Mouse (Mus musculus): ENCODE data around the gene Lax1. TPM values are rescaled to one million over a fixed set of nuclear protein-coding genes. Genes with fewer than 3 reads are reported as not detected.
A peak's percentile ranks its signal among the peaks of the same experiment; 100 is the strongest.

Lax1 gene
- 0.17 TPM in 1 of 2 replicates, not detected in the other for polyA plus RNA-seq (2016; fragmentation: Nextera tagmentation; extraction: Ambion mirVana)

- H3K4me1 ChIP-seq: peaks cover 7% of the 10 kb centered on the region
- no peaks in the 10 kb centered on the region for H3K9me3 ChIP-seq
- H3K27ac ChIP-seq (replicated peaks): no peak within 1 kb of the TSS
- WGBS: 50% methylated on average over 6 of the region's 6 CpGs
- no peak within 1 kb of the TSS for H3K4me2 ChIP-seq (replicated peaks)
- ATAC-seq (ENCODE audit: low FRiP score, low read depth): no peak
- no peaks in the 10 kb centered on the region for H3K36me3 ChIP-seq
- H3K27me3 ChIP-seq: no peaks in the 10 kb centered on the region
- H3K9ac ChIP-seq (replicated peaks): no peak within 1 kb of the TSS
- H3K4me3 ChIP-seq: no peak within 1 kb of the TSS
Observed at GRCm38 (mm10) chr1:133689897-133690296, at the start of gene Lax1. Lax1 (minus strand) TSS chr1:133690108.

GRCm38 (mm10) chr1:133736664-133737063, 46.8 kb upstream of the Lax1 start:
- no peaks in the 10 kb centered on the region for H3K9me3 ChIP-seq
- no peak overlapping the region for H3K9ac ChIP-seq (replicated peaks)
- H3K4me2 ChIP-seq (replicated peaks): no peak overlapping the region
- 74% methylated on average over 7 of the region's 7 CpGs for WGBS
- peaks cover 6% of the 10 kb centered on the region; the same call in 1 of the 2 replicates for H3K36me3 ChIP-seq
- ATAC-seq (ENCODE audit: low FRiP score, low read depth): no peak
- 0 out of 2 replicates have a peak, but pooled peaks cover under 1% of the 10 kb centered on the region for H3K4me1 ChIP-seq
- peaks cover 5% of the 10 kb centered on the region; the same call in 1 of the 2 replicates for H3K27me3 ChIP-seq
- H3K4me3 ChIP-seq: no peak overlapping the region
- no peak overlapping the region for H3K27ac ChIP-seq (replicated peaks)

GRCm38 (mm10) chr1:133735995-133736652, 46.2 kb upstream of the Lax1 start:
- Histone ChIP-seq H3K36me3 (peaks cover 9% of the 10 kb centered on the region; the same call in 1 of the 2 replicates), H3K9ac (replicated peaks) (peak overlapping the region; percentile 70), H3K4me3 (peak overlapping the region; percentile 42), H3K9me3 (no peaks in the 10 kb centered on the region), H3K4me2 (replicated peaks) (peak overlapping the region; percentile 56), H3K27ac (replicated peaks) (no peak overlapping the region), H3K4me1 (no peaks in the 10 kb centered on the region), H3K27me3 (peaks cover 4% of the 10 kb centered on the region; the same call in 1 of the 2 replicates)
- peak; percentile 82 for ATAC-seq (ENCODE audit: low FRiP score, low read depth)
- WGBS: 15% methylated on average over 17 of the region's 17 CpGs

GRCm38 (mm10) chr1:133732814-133733213, 42.9 kb upstream of the Lax1 start:
- no peak for ATAC-seq (ENCODE audit: low FRiP score, low read depth)
- Histone ChIP-seq H3K27ac (replicated peaks) (no peak overlapping the region), H3K4me1 (no peaks in the 10 kb centered on the region), H3K9me3 (no peaks in the 10 kb centered on the region), H3K9ac (replicated peaks) (no peak overlapping the region), H3K4me2 (replicated peaks) (no peak overlapping the region), H3K36me3 (peaks cover 38% of the 10 kb centered on the region), H3K4me3 (no peak overlapping the region), H3K27me3 (no peaks in the 10 kb centered on the region)
- WGBS: 64% methylated on average over 11 of the region's 11 CpGs

GRCm38 (mm10) chr1:133728339-133728738, 38.4 kb upstream of the Lax1 start:
- H3K9me3 ChIP-seq: no peaks in the 10 kb centered on the region
- no peaks in the 10 kb centered on the region for H3K4me1 ChIP-seq
- no peak overlapping the region for H3K27ac ChIP-seq (replicated peaks)
- H3K36me3 ChIP-seq: peaks cover 47% of the 10 kb centered on the region
- no peaks in the 10 kb centered on the region for H3K27me3 ChIP-seq
- ATAC-seq (ENCODE audit: low FRiP score, low read depth): no peak
- WGBS: 85% methylated on average over 7 of the region's 7 CpGs
- no peak overlapping the region for H3K4me2 ChIP-seq (replicated peaks)
- H3K4me3 ChIP-seq: no peak overlapping the region
- H3K9ac ChIP-seq (replicated peaks): no peak overlapping the region

GRCm38 (mm10) chr1:133720342-133720741, 30.4 kb upstream of the Lax1 start:
- no peaks in the 10 kb centered on the region for H3K9me3 ChIP-seq
- no peak overlapping the region for H3K4me2 ChIP-seq (replicated peaks)
- peaks cover 16% of the 10 kb centered on the region for H3K36me3 ChIP-seq
- H3K4me3 ChIP-seq: no peak overlapping the region
- no peak overlapping the region for H3K27ac ChIP-seq (replicated peaks)
- 84% methylated on average over 7 of the region's 7 CpGs for WGBS
- H3K9ac ChIP-seq (replicated peaks): no peak overlapping the region
- no peaks in the 10 kb centered on the region for H3K27me3 ChIP-seq
- ATAC-seq (ENCODE audit: low FRiP score, low read depth): no peak
- H3K4me1 ChIP-seq: no peaks in the 10 kb centered on the region

- 86% methylated on average over 8 of the region's 8 CpGs for WGBS
- H3K4me1 ChIP-seq: no peaks in the 10 kb centered on the region
- peaks cover 17% of the 10 kb centered on the region for H3K36me3 ChIP-seq
- no peak for ATAC-seq (ENCODE audit: low FRiP score, low read depth)
- H3K9me3 ChIP-seq: no peaks in the 10 kb centered on the region
- no peaks in the 10 kb centered on the region for H3K27me3 ChIP-seq
- no peak overlapping the region for H3K4me2 ChIP-seq (replicated peaks)
- no peak overlapping the region for H3K27ac ChIP-seq (replicated peaks)
- H3K4me3 ChIP-seq: no peak overlapping the region
- H3K9ac ChIP-seq (replicated peaks): no peak overlapping the region
Observed at GRCm38 (mm10) chr1:133718786-133719185, 28.9 kb upstream of the Lax1 start.

- Histone ChIP-seq H3K9me3 (no peaks in the 10 kb centered on the region), H3K4me2 (replicated peaks) (no peak overlapping the region), H3K36me3 (peaks cover 17% of the 10 kb centered on the region), H3K27ac (replicated peaks) (no peak overlapping the region), H3K9ac (replicated peaks) (no peak overlapping the region), H3K27me3 (no peaks in the 10 kb centered on the region), H3K4me1 (no peaks in the 10 kb centered on the region), H3K4me3 (no peak overlapping the region)
- no peak for ATAC-seq (ENCODE audit: low FRiP score, low read depth)
- 93% methylated on average over 3 of the region's 3 CpGs for WGBS
Observed at GRCm38 (mm10) chr1:133718296-133718695, 28.4 kb upstream of the Lax1 start.

- peaks cover 13% of the 10 kb centered on the region for H3K4me1 ChIP-seq
- H3K9ac ChIP-seq (replicated peaks): no peak overlapping the region
- H3K36me3 ChIP-seq: peaks cover 17% of the 10 kb centered on the region
- WGBS: 22% methylated on average over 7 of the region's 7 CpGs
- H3K27ac ChIP-seq (replicated peaks): no peak overlapping the region
- H3K4me3 ChIP-seq: no peak overlapping the region
- ATAC-seq (ENCODE audit: low FRiP score, low read depth): no peak
- H3K27me3 ChIP-seq: no peaks in the 10 kb centered on the region
- no peak overlapping the region for H3K4me2 ChIP-seq (replicated peaks)
- no peaks in the 10 kb centered on the region for H3K9me3 ChIP-seq
Observed at GRCm38 (mm10) chr1:133716464-133716863, 26.6 kb upstream of the Lax1 start.

GRCm38 (mm10) chr1:133715191-133715590, 25.3 kb upstream of the Lax1 start:
- peaks cover 14% of the 10 kb centered on the region for H3K36me3 ChIP-seq
- no peak for ATAC-seq (ENCODE audit: low FRiP score, low read depth)
- H3K27ac ChIP-seq (replicated peaks): no peak overlapping the region

GRCm38 (mm10) chr1:133713009-133713370, 23.1 kb upstream of the Lax1 start:
- peaks cover 21% of the 10 kb centered on the region for H3K4me1 ChIP-seq
- no peaks in the 10 kb centered on the region for H3K9me3 ChIP-seq
- H3K4me2 ChIP-seq (replicated peaks): no peak overlapping the region
- ATAC-seq (ENCODE audit: low FRiP score, low read depth): no peak
- no peak overlapping the region for H3K4me3 ChIP-seq
- peaks cover 6% of the 10 kb centered on the region for H3K36me3 ChIP-seq
- no peak overlapping the region for H3K27ac ChIP-seq (replicated peaks)
- no peak overlapping the region for H3K9ac ChIP-seq (replicated peaks)
- H3K27me3 ChIP-seq: no peaks in the 10 kb centered on the region
- 47% methylated on average over 2 of the region's 2 CpGs for WGBS

More at GRCm38 (mm10) chr1:133715191-133715590, 25.3 kb upstream of the Lax1 start:
- WGBS: 65% methylated on average over 1 of the region's 1 CpGs
- Histone ChIP-seq H3K9me3 (no peaks in the 10 kb centered on the region), H3K4me3 (no peak overlapping the region), H3K4me1 (peaks cover 21% of the 10 kb centered on the region), H3K9ac (replicated peaks) (no peak overlapping the region), H3K27me3 (no peaks in the 10 kb centered on the region), H3K4me2 (replicated peaks) (no peak overlapping the region)

- Histone ChIP-seq H3K9ac (replicated peaks) (no peak overlapping the region), H3K27ac (replicated peaks) (no peak overlapping the region), H3K4me3 (no peak overlapping the region), H3K36me3 (0 out of 2 replicates have a peak, but pooled peaks cover 5% of the 10 kb centered on the region), H3K27me3 (no peaks in the 10 kb centered on the region), H3K4me2 (replicated peaks) (no peak overlapping the region), H3K9me3 (no peaks in the 10 kb centered on the region), H3K4me1 (peaks cover 21% of the 10 kb centered on the region)
- WGBS: 63% methylated on average over 12 of the region's 12 CpGs
- ATAC-seq (ENCODE audit: low FRiP score, low read depth): no peak
Observed at GRCm38 (mm10) chr1:133712288-133713008, 22.5 kb upstream of the Lax1 start.

All from midbrain, embryonic 12.5 days (tissue).